Mouse (Mus musculus) embryo, embryonic 11.5 days (tissue): ENCODE results near the gene A230050P20Rik.
"Not testable (repeated sequence)": the region's sequence is repeated elsewhere in the genome, so short reads cannot be mapped to it uniquely, and the experiment has no call there.

Source experiments
- DNase-seq: peaks from one replicate; pipeline ENCODE4 v3.0.0-alpha.2; 2012; ENCODE audit warnings: low read depth, low spot score

Gene A230050P20Rik

GRCm38 (mm10) chr9:20868448-20869001 lies at the start of gene A230050P20Rik:
Gene A230050P20Rik, plus strand, starts transcription at chr9:20868642.
- no peak for DNase-seq

DNA sequence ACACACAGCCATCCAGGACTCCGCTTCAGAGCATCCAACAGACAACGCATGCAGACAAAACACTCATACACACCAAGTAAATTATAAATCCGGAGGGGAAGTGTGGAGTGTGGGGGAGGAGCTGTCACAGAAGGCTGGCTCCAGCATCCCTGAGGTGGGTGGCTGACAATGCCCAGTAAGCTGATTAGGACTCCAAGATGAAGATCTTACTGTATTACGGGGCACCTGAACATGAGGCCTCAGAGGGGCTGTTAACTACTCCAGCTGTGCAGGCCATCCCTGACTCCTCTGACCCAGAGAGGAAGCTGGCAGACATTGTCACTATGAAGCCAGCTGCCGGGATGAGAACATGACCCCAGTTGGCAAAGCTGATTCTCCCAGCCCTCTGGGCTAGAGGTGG lies 48.4 kb upstream of the A230050P20Rik start:
- no peak for DNase-seq

- DNase-seq: no peak
These were observed 45.6 kb upstream of the A230050P20Rik start for GRCm38 (mm10) chr9:20822821-20823220.

- DNase-seq: no peak
These were observed 42.7 kb upstream of the A230050P20Rik start for GRCm38 (mm10) chr9:20825781-20826180.

DNA sequence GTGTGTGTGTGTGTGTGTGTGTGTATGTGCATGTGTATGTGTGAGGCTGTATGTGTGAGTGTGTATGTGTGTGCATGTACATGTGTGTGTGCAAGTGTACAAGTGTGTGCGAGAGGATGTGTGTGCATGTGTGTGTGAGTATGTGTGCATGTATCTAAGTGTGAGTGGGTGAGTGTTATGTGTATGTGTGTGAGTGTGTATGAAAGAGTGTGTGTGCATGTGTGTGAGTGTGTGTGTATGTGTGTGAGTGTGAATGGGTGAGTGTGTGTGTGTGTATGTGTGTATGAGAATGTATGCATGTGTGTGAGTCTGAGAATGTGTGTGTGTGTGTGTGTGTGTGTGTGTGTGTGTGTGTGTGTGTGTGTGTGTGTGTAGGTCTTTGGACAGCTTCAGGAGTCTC lies 40.3 kb upstream of the A230050P20Rik start:
- DNase-seq: no peak

GRCm38 (mm10) chr9:20830901-20831643 lies 37.4 kb upstream of the A230050P20Rik start:
- DNase-seq: peak; percentile 88

DNA sequence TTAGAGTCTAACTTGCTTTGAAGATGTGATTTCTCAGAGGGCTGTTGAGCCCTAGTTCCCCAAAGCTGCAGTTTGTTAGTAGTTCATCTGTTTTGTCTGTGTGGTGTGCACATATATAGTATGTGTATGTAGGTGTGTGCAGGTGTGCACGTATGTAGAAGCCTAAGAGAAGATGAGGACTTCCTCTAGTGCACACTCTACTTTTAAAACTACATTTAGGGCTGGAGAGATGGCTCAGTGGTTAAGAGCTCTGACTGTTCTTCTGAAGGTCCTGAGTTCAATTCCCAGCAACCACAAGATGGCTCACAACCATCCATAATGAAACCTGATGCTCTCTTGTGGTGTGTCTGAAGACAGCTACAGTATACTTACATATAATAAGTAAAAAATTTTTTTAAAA lies 33.6 kb upstream of the A230050P20Rik start:
- no peak for DNase-seq

DNA sequence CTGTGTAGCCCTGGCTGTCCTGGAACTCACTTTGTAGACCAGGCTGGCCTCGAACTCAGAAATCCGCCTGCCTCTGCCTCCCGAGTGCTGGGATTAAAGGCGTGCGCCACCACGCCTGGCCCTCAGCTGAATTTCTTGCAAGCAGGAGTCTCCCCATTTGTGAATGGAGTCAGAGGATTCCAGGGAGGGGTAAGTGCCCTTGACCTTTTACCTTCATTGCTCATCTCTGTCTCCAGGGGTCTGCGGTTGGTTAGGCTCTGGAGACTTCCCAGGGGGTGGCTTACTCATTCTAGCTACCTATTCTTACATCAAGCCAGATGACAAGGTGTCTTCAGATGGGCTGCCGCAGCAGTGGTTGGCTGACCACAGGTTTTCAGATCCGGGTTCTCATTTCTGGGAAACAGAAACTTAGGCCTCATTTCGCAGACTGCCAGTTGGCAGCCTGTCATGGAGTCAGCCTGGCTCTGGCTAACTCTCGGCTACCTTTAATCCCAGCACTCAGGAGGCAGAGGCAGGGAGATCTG lies 32.9 kb upstream of the A230050P20Rik start:
- not testable (repeated sequence) for DNase-seq

DNA sequence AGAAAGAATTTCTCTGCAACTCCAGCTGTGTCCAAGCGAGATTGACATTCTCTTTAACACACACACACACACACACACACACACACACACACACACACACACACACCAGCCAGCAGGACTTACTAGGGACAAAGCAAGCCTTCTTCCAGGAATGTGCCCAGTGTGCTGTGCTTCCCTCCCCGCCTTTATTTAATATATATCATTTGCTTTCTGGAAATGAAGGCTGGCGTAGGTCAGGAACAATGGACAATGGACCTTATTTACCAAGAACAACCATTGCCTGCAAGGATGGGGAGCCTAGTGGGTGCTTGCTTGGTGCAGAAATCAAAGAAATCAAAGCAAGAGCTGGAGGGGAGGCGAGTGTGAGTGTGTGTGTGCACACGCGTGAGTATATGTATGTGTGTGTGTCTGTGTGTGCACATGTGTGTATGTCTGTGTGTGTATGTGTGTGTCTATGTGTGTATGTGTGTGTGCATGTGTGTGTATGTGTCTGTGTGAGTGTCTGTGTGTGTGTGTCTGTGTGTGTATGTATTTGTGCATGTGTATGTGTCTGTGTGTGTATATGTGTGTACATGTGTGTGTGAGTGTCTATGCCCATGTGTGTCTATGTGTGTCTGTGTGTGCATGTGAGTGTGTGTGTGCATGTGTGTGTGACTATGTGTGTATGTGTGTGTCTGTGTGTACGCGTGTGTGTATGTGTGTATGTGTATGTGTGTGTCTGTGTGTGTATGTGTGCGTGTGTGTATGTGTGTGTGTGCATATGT lies 31.1 kb upstream of the A230050P20Rik start:
- no peak for DNase-seq

GRCm38 (mm10) chr9:20838931-20839330 lies 29.5 kb upstream of the A230050P20Rik start:
- no peak for DNase-seq

DNA sequence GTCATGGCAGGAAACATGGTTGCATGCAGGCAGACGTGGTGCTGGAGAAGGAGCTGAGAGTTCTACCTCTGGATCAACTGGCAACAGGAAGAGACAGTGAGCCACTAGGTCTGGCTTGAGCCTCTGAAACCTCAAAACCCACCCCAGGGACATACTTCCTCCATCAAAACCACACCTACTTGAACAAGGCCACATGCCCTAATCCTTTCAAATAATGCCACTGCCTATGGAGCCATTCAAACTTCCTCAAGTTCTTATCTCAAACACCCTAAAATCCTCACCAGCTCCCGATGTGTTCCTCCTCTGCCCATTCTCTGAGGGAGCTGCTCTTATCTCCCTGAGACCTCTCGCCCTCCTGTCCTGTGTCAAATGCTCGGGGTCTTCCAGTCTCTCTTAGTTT lies 26.2 kb upstream of the A230050P20Rik start:
- no peak for DNase-seq

GRCm38 (mm10) chr9:20842670-20843069 lies 25.8 kb upstream of the A230050P20Rik start:
- peak; percentile 7 for DNase-seq

- no peak for DNase-seq
These were observed 18.3 kb upstream of the A230050P20Rik start for GRCm38 (mm10) chr9:20850179-20850578.

- peak; percentile 66 for DNase-seq
These were observed 11.3 kb upstream of the A230050P20Rik start for GRCm38 (mm10) chr9:20857131-20857530.

DNA sequence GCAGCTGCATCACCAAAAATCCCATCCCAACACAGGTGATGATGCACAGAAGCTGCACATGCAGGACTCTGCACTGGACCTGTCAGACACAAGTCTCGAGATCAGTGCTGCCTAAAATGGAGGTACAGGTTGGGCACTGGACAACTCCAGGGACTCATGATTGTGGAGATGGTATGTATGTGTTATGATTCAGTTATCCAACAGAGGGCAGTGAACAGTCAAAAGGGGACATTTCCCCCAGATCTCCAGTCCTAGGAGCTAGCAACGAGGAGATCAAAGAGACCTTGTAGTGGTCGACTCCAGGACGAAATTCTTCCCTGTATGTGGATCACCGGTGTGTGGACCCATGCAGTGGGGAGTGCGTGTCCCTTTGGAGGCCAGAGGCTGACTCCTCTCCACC lies 8.5 kb upstream of the A230050P20Rik start:
- DNase-seq: no peak

DNA sequence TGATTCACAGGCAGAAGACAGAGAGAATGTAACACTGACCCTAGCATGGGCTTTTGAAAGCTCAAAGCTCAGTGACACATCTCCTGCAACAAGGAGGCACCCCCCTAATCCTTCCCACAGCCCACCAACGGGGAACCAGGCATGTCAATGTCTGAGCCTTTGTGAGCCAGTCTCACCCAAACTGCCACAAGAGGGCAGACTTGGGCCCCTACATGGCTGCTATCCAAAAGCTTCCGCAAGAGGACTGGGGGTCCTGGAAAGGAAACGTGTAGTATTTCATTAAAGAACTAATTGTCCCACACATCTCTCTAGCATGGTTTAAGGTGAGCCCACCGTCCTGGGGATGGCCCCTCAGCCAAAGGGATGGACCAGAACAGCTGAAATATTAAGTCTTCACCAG lies 6.6 kb upstream of the A230050P20Rik start:
- peak; percentile 37 for DNase-seq

DNA sequence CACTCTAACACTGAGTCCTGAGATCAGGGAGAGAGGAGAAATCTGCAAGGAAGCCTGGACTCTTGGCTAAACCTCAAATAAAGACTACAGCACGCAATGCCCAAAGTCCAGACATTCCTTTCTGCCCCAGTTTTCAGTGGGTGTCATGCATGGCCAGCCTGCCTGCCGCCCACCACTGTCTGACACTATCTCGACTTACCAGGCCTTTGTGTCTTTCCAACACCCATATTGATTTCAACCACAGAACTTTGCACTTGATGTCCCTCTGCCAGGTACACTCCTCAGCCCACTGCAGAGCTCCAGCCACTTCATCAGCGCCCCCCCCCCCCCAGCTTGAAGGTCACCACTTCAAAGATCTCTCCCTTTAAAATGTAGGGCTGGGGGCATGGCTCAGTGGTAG lies 6.2 kb upstream of the A230050P20Rik start:
- DNase-seq: no peak

DNA sequence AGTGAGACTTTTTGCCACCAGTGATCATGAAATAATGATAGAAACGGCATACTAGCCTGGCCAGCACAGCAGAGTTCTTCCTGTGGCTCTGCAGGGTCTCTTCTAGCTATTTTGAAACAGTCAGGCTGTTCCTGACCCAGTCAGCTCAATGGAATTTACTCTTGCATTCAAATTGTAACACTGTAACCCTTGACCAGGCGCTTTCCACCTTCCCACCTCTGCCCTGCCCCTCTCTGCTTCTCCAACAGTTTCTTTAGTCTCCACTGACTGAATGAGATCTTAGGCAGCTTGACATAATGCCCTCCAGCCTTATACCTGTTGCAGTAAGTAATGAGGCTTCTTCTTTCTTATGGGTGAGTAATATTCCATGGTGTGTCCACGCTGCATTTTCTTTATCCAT lies 1.6 kb upstream of the A230050P20Rik start:
- DNase-seq: no peak

DNA sequence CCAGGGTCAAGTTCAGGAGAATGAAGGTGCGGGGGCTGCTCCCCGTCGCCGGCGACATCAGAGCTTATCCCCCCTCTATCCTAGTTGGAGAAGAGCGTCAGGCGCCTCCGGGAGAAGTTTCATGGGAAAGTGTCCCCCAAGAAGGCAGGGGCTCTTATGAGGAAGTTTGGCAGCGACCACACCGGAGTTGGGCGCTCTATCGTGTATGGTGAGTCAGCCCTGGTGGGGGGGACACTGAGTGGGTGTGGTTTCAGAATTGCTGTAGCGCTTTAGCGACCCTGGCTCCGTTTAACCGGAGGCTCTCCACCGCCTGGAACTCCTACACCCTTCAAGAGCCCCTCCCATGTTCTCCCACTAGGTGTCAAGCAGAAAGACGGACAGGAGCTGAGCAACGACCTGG lies 804 bp downstream of the A230050P20Rik start:
- no peak for DNase-seq

DNA sequence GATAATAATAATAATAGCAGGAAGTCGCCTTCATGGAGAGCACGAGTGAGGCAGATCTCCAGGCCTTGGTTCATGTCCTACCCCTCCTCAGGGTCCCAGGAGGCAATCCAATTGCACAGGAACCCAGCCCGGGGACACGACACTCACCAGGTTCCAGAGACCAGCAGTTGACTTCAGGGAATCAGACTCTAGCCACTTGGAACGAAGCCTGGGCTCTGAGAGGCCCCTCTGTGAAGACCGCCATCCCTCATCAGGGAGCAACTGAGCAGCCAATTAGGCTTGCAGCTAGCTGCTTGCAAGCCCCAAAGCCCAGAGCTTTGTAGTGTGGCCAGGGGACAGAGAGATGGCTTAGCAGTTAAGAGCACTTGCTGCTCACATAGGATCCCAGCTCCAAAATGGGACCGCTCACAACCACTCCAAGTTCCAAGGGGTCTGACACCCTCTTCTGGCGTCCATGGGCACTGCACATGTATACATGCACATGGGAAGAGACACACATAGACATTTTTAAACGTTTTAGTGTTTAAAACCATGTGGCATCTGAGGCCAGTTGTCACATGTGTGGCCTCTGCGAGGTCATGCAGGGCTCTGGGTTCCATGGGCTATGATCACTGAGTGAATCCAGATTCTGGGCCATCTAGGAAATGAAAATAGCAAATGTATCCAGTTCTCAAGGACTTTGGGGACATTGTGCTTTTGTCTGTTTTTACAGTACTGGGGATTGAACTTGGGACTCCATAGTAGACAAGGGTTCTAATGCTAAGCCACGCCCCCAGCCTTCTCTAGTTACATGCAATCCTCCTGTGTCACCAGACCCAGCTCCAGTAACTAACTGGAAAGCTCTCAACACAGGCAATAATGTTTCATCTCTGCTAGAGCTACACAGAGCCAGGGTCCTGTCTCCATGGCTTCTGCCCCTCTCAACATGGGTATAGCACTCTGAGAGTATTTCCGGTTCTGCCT lies 2.0 kb downstream of the A230050P20Rik start:
- DNase-seq: no peak

GRCm38 (mm10) chr9:20872991-20873390 lies 4.5 kb downstream of the A230050P20Rik start:
- DNase-seq: no peak
